Mouse (Mus musculus) midbrain, postnatal 0 days (tissue): ENCODE results near the gene Slc1a1. TPM values are rescaled to one million over a fixed set of nuclear protein-coding genes. Genes with fewer than 3 reads are reported as not detected.

Experiments used
- ATAC-seq: fragments of 200-750 bp; cut with Nextera tagmentation; 2 replicates; pipeline ENCODE4 v1.8.0; 2017; ENCODE audit warnings: moderate number of reproducible peaks, mild to moderate bottlenecking, moderate TSS enrichment, moderate library complexity; ENCODE audit not compliant: low FRiP score
- DNase-seq: peaks from one replicate; pipeline ENCODE4 v3.0.0-alpha.2; 2015; ENCODE audit warnings: low spot score
- H3K27ac ChIP-seq: fragments of 300-500 bp; sonication (generic); 2 replicates; pipeline ENCODE4 v1.5.1; 2014; ENCODE audit warnings: low read depth, mild to moderate bottlenecking, low read length, mixed read lengths
- H3K27me3 ChIP-seq: fragments of 300-500 bp; sonication (generic); 2 replicates; pipeline ENCODE4 v1.6.1; 2014; ENCODE audit warnings: low read length, control low read depth, mixed read lengths; ENCODE audit not compliant: insufficient read depth
- H3K36me3 ChIP-seq: fragments of 300-500 bp; sonication (generic); 2 replicates; pipeline ENCODE4 v1.6.1; 2014; ENCODE audit warnings: low read length, control low read depth, mixed read lengths; ENCODE audit not compliant: insufficient read depth
- H3K4me1 ChIP-seq: fragments of 300-500 bp; sonication (generic); 2 replicates; pipeline ENCODE4 v1.6.1; 2014; ENCODE audit warnings: mild to moderate bottlenecking, control low read depth, antibody characterized with exemption, low read length, mixed read lengths; ENCODE audit not compliant: insufficient read depth
- H3K4me2 ChIP-seq: fragments of 300-500 bp; sonication (generic); 2 replicates; pipeline ENCODE4 v1.6.1; 2014; ENCODE audit warnings: low read depth, mild to moderate bottlenecking, low read length, mixed read lengths; ENCODE audit not compliant: poor library complexity, severe bottlenecking
- H3K4me3 ChIP-seq: fragments of 300-500 bp; sonication (generic); 2 replicates; pipeline ENCODE4 v1.5.1; 2014; ENCODE audit warnings: low read depth, mild to moderate bottlenecking, low read length, moderate library complexity
- H3K9ac ChIP-seq: fragments of 300-500 bp; sonication (generic); replicated peaks from 2 replicates; pipeline ENCODE4 v1.6.1; 2014; ENCODE audit warnings: mild to moderate bottlenecking, low read length, moderate library complexity, mixed read lengths; ENCODE audit not compliant: poor library complexity, severe bottlenecking
- H3K9me3 ChIP-seq: fragments of 300-500 bp; sonication (generic); 2 replicates; pipeline ENCODE4 v1.6.1; 2016; ENCODE audit warnings: low read length, control low read depth
- CTCF ChIP-seq: IDR thresholded peaks from 2 replicates; pipeline ENCODE4 v1.5.1; 2016; ENCODE audit warnings: antibody characterized with exemption, mild to moderate bottlenecking
- WGBS: fragments of 180-500 bp; shearing (Covaris S2); extraction: QIAGEN DNeasy Blood & Tissue Kit; methylation state at CpG from one replicate; pipeline ENCODE4 v1.1.7; 2014; 5-methylcytosine and 5-hydroxymethylcytosine counted together
- polyA plus RNA-seq: library from polyadenylated mRNA; unstranded; fragments of >200 nt; fragmentation: Nextera tagmentation; extraction: Ambion mirVana; gene quantifications from 2 replicates; pipeline ENCODE4 v1.2.1, GENCODE M21; 2015
- total RNA-seq: library from RNA; depleted of rRNA; stranded (reverse); fragments of >200 nt; gene quantifications from 2 replicates; pipeline ENCODE4 v1.2.3, GENCODE M21; 2014

Gene Slc1a1
- total and polyA plus RNA-seq, 2 experiments from 2014 or later, result 51.7 to 85.3 TPM

GRCm38 (mm10) chr19:28883126-28883525 lies 48.3 kb downstream of the Slc1a1 start:
- Histone ChIP-seq H3K27me3 (no peaks in the 10 kb centered on the region), H3K9ac (no peak overlapping the region), H3K4me1 (no peaks in the 10 kb centered on the region), H3K36me3 (no peaks in the 10 kb centered on the region), H3K27ac (no peak overlapping the region), H3K4me3 (no peak overlapping the region), H3K9me3 (no peaks in the 10 kb centered on the region), H3K4me2 (no peak overlapping the region)
- DNase-seq (no peak), ATAC-seq (no peak)
- 52% methylated on average over 1 of the region's 1 CpGs for WGBS
- peak; percentile 49 for TF ChIP-seq CTCF

- Histone ChIP-seq H3K9ac (no peak overlapping the region), H3K27ac (no peak overlapping the region), H3K4me1 (no peaks in the 10 kb centered on the region), H3K27me3 (no peaks in the 10 kb centered on the region), H3K36me3 (no peaks in the 10 kb centered on the region), H3K9me3 (no peaks in the 10 kb centered on the region), H3K4me3 (no peak overlapping the region), H3K4me2 (no peak overlapping the region)
- TF ChIP-seq CTCF, result no peak
- ATAC-seq (no peak), DNase-seq (no peak)
- WGBS, result 53% methylated on average over 1 of the region's 1 CpGs
Observed at GRCm38 (mm10) chr19:28888496-28888895, 53.6 kb downstream of the Slc1a1 start.

- ATAC-seq (no peak), DNase-seq (no peak)
- Histone ChIP-seq H3K4me2 (no peak overlapping the region), H3K4me1 (no peaks in the 10 kb centered on the region), H3K36me3 (no peaks in the 10 kb centered on the region), H3K9me3 (no peaks in the 10 kb centered on the region), H3K27me3 (no peaks in the 10 kb centered on the region), H3K9ac (no peak overlapping the region), H3K4me3 (no peak overlapping the region), H3K27ac (no peak overlapping the region)
- 68% methylated on average over 3 of the region's 3 CpGs for WGBS
- no peak for TF ChIP-seq CTCF
Observed at GRCm38 (mm10) chr19:28889251-28889650, 54.4 kb downstream of the Slc1a1 start.

- DNase-seq (no peak), ATAC-seq (no peak)
- H3K36me3 ChIP-seq, result no peaks in the 10 kb centered on the region
- 85% methylated on average over 5 of the region's 5 CpGs for WGBS
- H3K4me2 ChIP-seq, result no peak overlapping the region
- no peaks in the 10 kb centered on the region for H3K27me3 ChIP-seq
- no peak for TF ChIP-seq CTCF
- no peaks in the 10 kb centered on the region for H3K4me1 ChIP-seq
- no peak overlapping the region for H3K27ac ChIP-seq
- H3K9me3 ChIP-seq, result no peaks in the 10 kb centered on the region
- no peak overlapping the region for H3K9ac ChIP-seq
- H3K4me3 ChIP-seq, result no peak overlapping the region
Observed at GRCm38 (mm10) chr19:28891238-28891637, 56.4 kb downstream of the Slc1a1 start.

- Histone ChIP-seq H3K4me1 (0 out of 2 replicates have a peak, but pooled peaks cover 3% of the 10 kb centered on the region), H3K4me2 (no peak overlapping the region), H3K36me3 (no peaks in the 10 kb centered on the region), H3K9ac (no peak overlapping the region), H3K27me3 (no peaks in the 10 kb centered on the region), H3K27ac (no peak overlapping the region), H3K4me3 (no peak overlapping the region), H3K9me3 (no peaks in the 10 kb centered on the region)
- ATAC-seq (no peak), DNase-seq (no peak)
- TF ChIP-seq CTCF, result no peak
- WGBS, result 95% methylated on average over 1 of the region's 1 CpGs
Observed at GRCm38 (mm10) chr19:28891864-28892263, 57.0 kb downstream of the Slc1a1 start.

- 0 out of 2 replicates have a peak overlapping the region, but pooled peaks have one; percentile 2 for H3K27ac ChIP-seq
- ATAC-seq, result peak; percentile 44; the same call in 1 of the 2 replicates
- WGBS, result 20% methylated on average over 1 of the region's 1 CpGs
Observed at GRCm38 (mm10) chr19:28896639-28897038, 61.8 kb downstream of the Slc1a1 start.

More at GRCm38 (mm10) chr19:28896639-28897038, 61.8 kb downstream of the Slc1a1 start:
- no peak for TF ChIP-seq CTCF
- Histone ChIP-seq H3K4me1 (0 out of 2 replicates have a peak, but pooled peaks cover 3% of the 10 kb centered on the region), H3K4me2 (no peak overlapping the region), H3K4me3 (no peak overlapping the region), H3K9ac (no peak overlapping the region), H3K36me3 (no peaks in the 10 kb centered on the region), H3K9me3 (no peaks in the 10 kb centered on the region), H3K27me3 (no peaks in the 10 kb centered on the region)
- DNase-seq, result peak; percentile 46
